Mouse (Mus musculus) adrenal gland (tissue): Measurements from ENCODE around the gene Rbbp8nl.

Source experiments
- intact Hi-C: fragments of 180-260 bp; cut with DNase I; formaldehyde crosslinking; loops from one replicate; pipeline ENCODE4 v1.15.1; 2025
- long read RNA-seq, 2 experiments: library from polyadenylated mRNA; unstranded; transcript quantifications; one replicate each; pipeline ENCODE4 v2.0.0; 2020; ENCODE audit warnings: borderline replicate concordance in 1 of 2; ENCODE audit not compliant: insufficient replicate concordance in 1 of 2

The Rbbp8nl gene
- long read RNA-seq, experiment 1: 0 reads
- long read RNA-seq, experiment 2: 0 reads

GRCm38 (mm10) chr2:180289440-180290108 lies at the start of gene Rbbp8nl:
Gene Rbbp8nl, minus strand, starts transcription at chr2:180289879.
- intact Hi-C loops: no loop called here

DNA sequence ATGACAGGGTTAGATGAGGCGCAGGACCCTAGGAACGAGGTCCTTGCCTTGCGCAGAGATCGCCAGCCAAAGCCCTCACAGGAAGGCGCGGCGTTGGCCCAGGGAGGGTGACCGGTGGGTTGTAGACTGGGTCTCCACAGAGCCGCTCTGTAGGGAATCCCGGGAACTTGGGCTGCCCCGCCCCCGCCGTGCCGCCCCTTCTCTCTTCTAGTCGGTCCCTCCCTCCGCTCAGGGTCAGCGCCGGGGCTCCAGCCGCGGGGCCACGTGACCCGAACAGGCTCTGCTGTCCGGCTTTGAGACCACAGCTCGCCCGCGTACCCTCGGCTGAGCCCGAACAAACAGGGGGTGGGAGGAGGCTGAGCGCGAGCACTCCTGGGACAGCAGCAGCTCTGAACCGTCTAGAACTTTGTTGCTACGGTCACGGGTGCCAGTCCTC lies 44.9 kb upstream of the Rbbp8nl start, which contains the start of gene Gata5:
TSS of gene Gata5 (minus strand) at position 149 of the 436 bp plus-strand sequence.
- intact Hi-C loops: no loop called here

GRCm38 (mm10) chr2:180333778-180334550 lies 44.3 kb upstream of the Rbbp8nl start:
- intact Hi-C loops: no loop called here

DNA sequence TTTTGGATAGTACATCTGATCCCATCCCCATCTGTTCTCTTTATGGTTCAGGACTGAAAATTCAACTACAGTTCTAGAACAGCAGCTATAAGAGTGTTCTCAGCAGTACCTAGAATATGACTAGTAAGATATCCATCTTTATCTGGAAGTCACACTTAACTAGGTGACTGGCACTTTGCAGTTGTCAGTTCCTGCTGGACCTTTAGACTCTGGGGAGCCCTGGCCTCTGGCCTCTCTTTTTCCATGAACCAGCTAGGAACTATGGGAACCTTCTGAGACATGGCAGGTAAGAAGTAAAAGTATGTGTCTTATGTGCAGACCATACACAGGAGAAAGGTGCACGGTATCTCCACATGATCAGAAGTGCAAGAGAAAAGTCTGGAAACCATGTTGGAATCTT lies 39.8 kb upstream of the Rbbp8nl start:
- intact Hi-C loops: no loop called here

DNA sequence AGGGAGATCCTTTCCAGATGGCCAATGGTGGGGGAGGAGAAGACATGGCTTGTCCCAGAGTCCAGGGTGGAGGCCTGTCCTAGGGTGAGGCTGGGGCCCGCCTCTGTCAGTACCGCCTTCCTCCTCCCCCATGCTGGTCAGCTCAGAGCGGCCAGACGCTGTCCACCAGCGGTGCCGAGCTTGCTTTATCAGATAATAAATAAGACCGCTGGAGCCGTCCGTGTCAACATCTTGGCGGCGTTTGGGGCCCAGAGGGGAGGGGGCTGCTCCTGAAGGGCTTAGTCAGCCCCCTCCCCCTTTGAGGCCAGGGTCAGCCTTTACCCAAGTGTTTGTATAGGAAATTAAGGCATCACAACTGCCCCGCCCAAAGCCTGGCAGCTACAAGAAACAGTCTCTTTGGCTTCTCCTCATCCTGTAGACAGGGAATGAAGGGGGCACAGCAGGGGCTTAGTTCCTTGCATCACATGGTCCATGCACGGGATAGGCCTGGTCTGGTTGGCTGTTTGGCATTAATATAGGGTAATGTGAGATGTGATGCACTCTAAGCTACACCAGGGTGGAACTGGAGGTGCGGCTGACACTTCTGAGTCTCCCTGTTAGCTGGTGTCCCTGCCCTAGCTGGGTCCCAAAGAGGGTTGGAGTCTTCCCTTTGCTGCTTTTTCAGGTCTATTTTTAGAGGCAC lies 33.1 kb upstream of the Rbbp8nl start:
- intact Hi-C loops: no loop called here

- intact Hi-C loops: no loop called here
Measured at GRCm38 (mm10) chr2:180320216-180320615, 30.5 kb upstream of the Rbbp8nl start.

DNA sequence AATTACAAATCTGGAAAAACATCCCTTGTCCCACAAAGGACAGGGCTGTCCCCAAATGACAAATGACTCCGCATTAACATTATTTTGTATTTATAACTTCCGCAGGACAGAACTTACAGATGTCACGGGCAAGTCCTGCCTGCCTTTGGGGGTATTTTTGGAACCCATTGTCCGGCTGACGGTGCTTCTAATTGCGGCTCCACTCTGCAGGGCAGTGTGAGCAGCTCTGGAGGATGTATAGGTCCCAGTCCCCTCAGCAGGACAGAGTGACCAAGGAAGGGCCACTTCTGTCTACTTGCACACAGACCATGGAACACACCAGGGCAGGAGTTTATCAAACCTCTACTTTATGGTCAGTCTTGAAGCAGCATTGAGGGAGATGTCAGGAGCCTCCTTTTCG lies 27.9 kb upstream of the Rbbp8nl start:
- intact Hi-C loops: no loop called here

GRCm38 (mm10) chr2:180314292-180314691 lies 24.6 kb upstream of the Rbbp8nl start:
- intact Hi-C loops: no loop called here

- intact Hi-C loops: no loop called here
Measured at GRCm38 (mm10) chr2:180311147-180311546, 21.5 kb upstream of the Rbbp8nl start.

DNA sequence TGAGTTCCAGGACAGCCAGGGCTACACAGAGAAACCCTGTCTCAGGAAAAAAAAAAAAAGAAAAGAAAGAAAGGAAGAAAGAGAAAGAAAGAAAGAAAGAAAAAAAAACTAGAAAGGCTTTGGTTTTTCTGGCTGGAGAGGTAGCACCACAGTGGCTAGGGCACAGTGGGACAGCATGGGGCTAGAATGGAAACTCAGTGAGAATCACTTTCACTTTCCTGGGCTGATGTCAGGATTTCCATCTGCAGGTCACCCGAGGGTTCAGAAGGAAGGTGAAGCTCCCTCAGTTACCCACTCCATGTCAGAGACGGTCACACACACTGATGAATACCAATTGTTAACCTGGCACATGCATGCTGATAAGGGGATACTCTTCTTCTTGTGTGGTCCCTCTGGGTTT lies 18.0 kb upstream of the Rbbp8nl start:
- intact Hi-C loops: no loop called here

GRCm38 (mm10) chr2:180306423-180307168 lies 16.9 kb upstream of the Rbbp8nl start:
- intact Hi-C loops: no loop called here

GRCm38 (mm10) chr2:180306009-180306408 lies 16.3 kb upstream of the Rbbp8nl start:
- intact Hi-C loops: no loop called here

DNA sequence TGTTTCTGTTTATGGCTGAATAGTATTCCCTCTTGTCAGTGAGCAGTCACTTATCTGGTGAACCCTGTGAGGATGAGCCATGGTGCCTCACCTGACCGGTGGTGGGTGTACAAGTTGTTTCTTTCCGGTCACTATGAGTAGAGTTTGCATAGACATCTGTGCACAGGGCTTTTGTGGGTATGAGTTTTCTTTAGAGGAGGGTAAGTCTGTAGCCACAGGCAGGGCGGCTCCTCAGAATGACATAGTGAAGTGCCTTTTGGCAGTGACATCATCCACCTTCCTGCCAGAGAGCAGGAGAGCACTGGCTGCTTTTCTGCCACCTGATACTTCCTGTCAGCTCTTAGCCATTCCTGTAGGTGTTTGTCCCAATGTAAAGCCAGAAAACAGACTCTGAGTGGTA lies 15.8 kb upstream of the Rbbp8nl start:
- intact Hi-C loops: no loop called here

DNA sequence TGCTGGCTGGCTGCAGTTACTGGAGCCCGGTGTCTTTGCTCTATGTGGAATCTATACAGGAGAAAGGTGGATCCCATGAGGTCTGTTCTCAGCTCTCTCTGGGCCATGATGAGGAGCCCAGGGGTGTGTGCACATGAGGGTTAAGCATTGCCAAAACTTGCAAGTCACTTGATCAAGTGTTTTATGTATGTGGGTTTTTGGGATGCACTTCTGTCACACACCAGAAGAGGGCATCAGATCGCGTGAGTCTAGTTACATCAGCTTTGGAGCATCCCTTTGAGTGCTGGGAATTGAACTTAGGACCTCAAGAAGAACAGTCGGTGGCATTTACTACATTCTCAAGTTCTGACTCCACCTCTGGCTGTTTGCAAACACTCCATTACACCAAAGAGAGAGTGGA lies 14.9 kb upstream of the Rbbp8nl start:
- intact Hi-C loops: no loop called here

- intact Hi-C loops: no loop called here
Measured at GRCm38 (mm10) chr2:180303468-180303867, 13.8 kb upstream of the Rbbp8nl start.

GRCm38 (mm10) chr2:180302201-180302600 lies 12.5 kb upstream of the Rbbp8nl start:
- intact Hi-C loops: no loop called here

- intact Hi-C loops: no loop called here
Measured at GRCm38 (mm10) chr2:180300771-180301170, 11.1 kb upstream of the Rbbp8nl start.

DNA sequence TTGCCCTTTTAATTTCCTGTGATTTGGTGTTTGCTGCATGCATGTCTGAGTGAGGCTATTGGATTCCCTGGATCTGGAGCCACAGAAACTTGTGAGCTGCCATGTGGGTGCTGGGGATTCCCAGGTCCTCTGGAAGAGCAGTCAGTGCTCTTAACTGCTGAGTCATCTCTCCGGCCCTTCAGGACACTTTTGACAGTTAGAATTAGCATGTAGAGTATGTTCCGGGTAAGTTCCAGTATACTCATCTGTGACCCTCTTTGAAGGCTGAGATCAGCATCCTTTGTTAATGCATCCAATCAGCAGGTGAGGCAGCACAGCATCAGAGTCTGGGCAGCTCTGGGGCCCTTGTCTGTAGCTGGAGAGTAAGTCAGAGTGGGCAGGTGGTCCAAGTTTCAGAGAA lies 10.6 kb upstream of the Rbbp8nl start:
- intact Hi-C loops: no loop called here

DNA sequence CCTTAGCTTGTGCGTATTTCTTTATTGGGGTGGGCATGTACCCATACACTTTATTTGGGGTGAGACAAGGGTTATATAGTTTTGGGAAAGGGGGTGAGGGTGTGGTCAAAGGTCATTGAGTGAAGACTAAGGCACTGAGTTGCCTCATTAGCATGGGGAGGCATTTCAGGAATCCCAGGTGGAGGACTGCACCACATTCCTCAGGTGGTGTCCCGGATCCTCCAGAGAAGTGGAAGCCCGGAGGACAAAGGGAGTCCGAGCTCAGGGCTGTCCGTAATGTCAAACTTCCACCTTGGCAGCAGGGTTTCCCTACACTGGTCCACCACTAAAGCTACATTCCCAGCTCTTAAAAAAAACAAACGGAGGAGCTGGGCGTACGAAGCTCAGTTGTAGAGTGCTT lies 3.2 kb upstream of the Rbbp8nl start:
- intact Hi-C loops: no loop called here

DNA sequence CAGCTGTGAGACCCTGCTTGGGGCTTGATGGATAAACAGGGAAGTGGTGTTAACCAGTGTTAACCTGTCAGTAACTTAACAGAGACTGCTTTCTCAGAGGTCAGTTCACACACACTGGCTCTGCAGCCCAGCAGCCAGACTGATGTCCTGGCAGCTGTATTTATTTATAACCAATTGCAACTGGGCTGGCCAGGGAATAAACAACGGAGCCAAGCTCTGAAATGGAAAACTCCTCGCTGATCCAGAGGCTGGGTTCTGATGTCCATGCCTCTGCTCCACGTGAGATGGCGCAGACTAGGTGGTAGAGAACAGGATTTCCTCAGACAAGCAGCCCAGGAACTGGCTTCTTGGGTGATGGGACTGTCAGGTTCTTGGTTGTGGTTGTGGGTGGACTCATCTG lies 2.3 kb upstream of the Rbbp8nl start:
- intact Hi-C loops: no loop called here

GRCm38 (mm10) chr2:180291566-180291965 lies 1.9 kb upstream of the Rbbp8nl start:
- intact Hi-C loops: no loop called here
